In the genomic region with DNA sequence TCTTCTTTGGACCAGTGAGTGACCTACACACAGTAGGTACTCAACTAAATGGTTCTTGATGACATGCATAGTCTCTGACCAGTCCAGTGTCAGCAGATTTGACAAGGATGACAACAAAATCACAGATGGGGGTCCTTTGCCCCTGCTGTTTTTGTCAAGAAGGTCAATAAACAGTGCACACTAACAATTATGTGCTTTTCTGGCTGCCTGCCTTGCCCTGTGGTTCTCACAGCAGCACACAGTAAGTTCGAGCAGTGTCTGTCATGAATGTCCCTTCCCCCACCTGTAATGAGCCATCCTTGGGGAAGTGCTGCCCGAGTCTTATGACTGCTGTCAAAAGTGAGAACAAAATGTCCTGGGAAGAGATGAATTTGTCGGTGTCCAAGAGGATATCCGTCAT, we compare ENCODE assay signal across 22 mouse cellular contexts.
DNase-seq lines count a peak whose midpoint lies in the region; ATAC-seq and TF ChIP-seq lines count a peak whose summit lies in the region.
"Had no signal": no experiment of that assay in that cellular context is flagged by ENCODE, and none has a peak within 500 bp of the region (broad histone marks: within the 10 kb centered on the region; RNA-seq: fewer than 3 reads in every experiment).

No protein-coding gene starts in this region.

- H3K4me1 ChIP-seq in kidney, postnatal 0 days (replicated peaks; ENCODE audit: insufficient read depth, low read length) = no peaks in the 10 kb centered on the region
- no peaks in the 10 kb centered on the region for H3K4me1 ChIP-seq in midbrain, postnatal 0 days (ENCODE audit: insufficient read depth, low read length)
- H3K4me1 ChIP-seq in midbrain, embryonic 16.5 days (ENCODE audit: control insufficient read depth, insufficient read depth, low read length) = no peaks in the 10 kb centered on the region
- H3K4me1 ChIP-seq: heart, embryonic 12.5 days; heart, embryonic 15.5 days had no signal

- no peak for TF ChIP-seq CTCF in kidney, postnatal 0 days (IDR thresholded peaks at IDR 0.05; ENCODE audit: low read depth)
- no peak for TF ChIP-seq CTCF in midbrain, postnatal 0 days (IDR thresholded peaks at IDR 0.05)

- no peaks in the 10 kb centered on the region for H3K9me3 ChIP-seq in kidney, postnatal 0 days (replicated peaks; ENCODE audit: low read length)
- no peaks in the 10 kb centered on the region for H3K9me3 ChIP-seq in midbrain, postnatal 0 days (ENCODE audit: low read length)
- no peaks in the 10 kb centered on the region for H3K9me3 ChIP-seq in midbrain, embryonic 16.5 days (replicated peaks; ENCODE audit: control insufficient read depth, low read length, poor library complexity, severe bottlenecking)
- H3K9me3 ChIP-seq: forebrain, embryonic 10.5 days; forebrain, embryonic 13.5 days; heart, embryonic 12.5 days; heart, embryonic 15.5 days had no signal

- H3K27ac ChIP-seq in kidney, postnatal 0 days = no peak overlapping the region
- no peak overlapping the region for H3K27ac ChIP-seq in midbrain, postnatal 0 days (ENCODE audit: low read depth, low read length)
- H3K27ac ChIP-seq in midbrain, embryonic 16.5 days (ENCODE audit: low read length) = no peak overlapping the region
- H3K27ac ChIP-seq: forebrain, embryonic 10.5 days; forebrain, embryonic 13.5 days; heart, embryonic 15.5 days; hindbrain, embryonic 14.5 days had no signal

- H3K36me3 ChIP-seq in kidney, postnatal 0 days (ENCODE audit: insufficient read depth, low read length) = no peaks in the 10 kb centered on the region
- H3K36me3 ChIP-seq in midbrain, postnatal 0 days (ENCODE audit: insufficient read depth, low read length) = no peaks in the 10 kb centered on the region
- no peaks in the 10 kb centered on the region for H3K36me3 ChIP-seq in midbrain, embryonic 16.5 days (ENCODE audit: control insufficient read depth, insufficient read depth, low read length)
- H3K36me3 ChIP-seq: forebrain, embryonic 10.5 days; G1E; heart, embryonic 12.5 days; heart, embryonic 15.5 days had no signal

- WGBS in kidney, postnatal 0 days = 27% methylated on average over 4 of the region's 4 CpGs
- WGBS in midbrain, postnatal 0 days = 51% methylated on average over 4 of the region's 4 CpGs
- 52% methylated on average over 4 of the region's 4 CpGs for WGBS in midbrain, embryonic 16.5 days

- H3K27me3 ChIP-seq in kidney, postnatal 0 days (ENCODE audit: insufficient read depth, low read length) = no peaks in the 10 kb centered on the region
- H3K27me3 ChIP-seq in midbrain, postnatal 0 days (ENCODE audit: insufficient read depth, low read length) = no peaks in the 10 kb centered on the region
- no peaks in the 10 kb centered on the region for H3K27me3 ChIP-seq in midbrain, embryonic 16.5 days (ENCODE audit: control insufficient read depth, insufficient read depth, low read depth, low read length)
- H3K27me3 ChIP-seq: heart, embryonic 12.5 days; heart, embryonic 15.5 days had no signal

- DNase-seq in cerebellum, postnatal 14 days = peak; percentile 28 to 37
- DNase-seq in cerebellum, adult 11 months = no peak
- peak; percentile 16 for DNase-seq in kidney, postnatal 0 days (ENCODE audit: low spot score)
- no peak for DNase-seq in kidney, postnatal 36 days
- peak; percentile 14 for DNase-seq in midbrain, postnatal 0 days (ENCODE audit: low spot score)
- DNase-seq: adrenal gland, postnatal 10 days; B cell, adult 2 months; cerebellum, adult 18-20 months; cerebellum, adult 9-10 months; gastrocnemius, postnatal 25 days; heart, adult 18-20 months; heart, postnatal 10 days; heart, postnatal 36 days had no signal

- no peak overlapping the region for H3K4me3 ChIP-seq in kidney, postnatal 0 days (replicated peaks; ENCODE audit: low read depth, low read length)
- no peak overlapping the region for H3K4me3 ChIP-seq in midbrain, postnatal 0 days (ENCODE audit: low read depth, low read length)
- H3K4me3 ChIP-seq in midbrain, embryonic 16.5 days (ENCODE audit: low read depth, low read length) = no peak overlapping the region
- H3K4me3 ChIP-seq: forebrain, embryonic 10.5 days; forebrain, embryonic 13.5 days; heart, embryonic 12.5 days; heart, embryonic 15.5 days had no signal

- no peak overlapping the region for H3K9ac ChIP-seq in kidney, postnatal 0 days (ENCODE audit: low read depth, low read length)
- no peak overlapping the region for H3K9ac ChIP-seq in midbrain, postnatal 0 days (replicated peaks; ENCODE audit: low read length, poor library complexity, severe bottlenecking)
- no peak overlapping the region for H3K9ac ChIP-seq in midbrain, embryonic 16.5 days (ENCODE audit: low read depth, low read length)
- H3K9ac ChIP-seq: forebrain, embryonic 13.5 days; heart, embryonic 12.5 days; heart, embryonic 15.5 days; hindbrain, embryonic 14.5 days had no signal

- no peak overlapping the region for H3K4me2 ChIP-seq in kidney, postnatal 0 days (ENCODE audit: low read length)
- H3K4me2 ChIP-seq in midbrain, postnatal 0 days (ENCODE audit: low read depth, low read length, poor library complexity, severe bottlenecking) = no peak overlapping the region
- H3K4me2 ChIP-seq in midbrain, embryonic 16.5 days (ENCODE audit: low read length) = no peak overlapping the region
- H3K4me2 ChIP-seq: forebrain, embryonic 13.5 days; heart, embryonic 12.5 days; heart, embryonic 15.5 days; hindbrain, embryonic 14.5 days had no signal

- no peak for ATAC-seq in kidney, postnatal 0 days (replicated peaks; ENCODE audit: low FRiP score, low read depth)
- ATAC-seq in midbrain, postnatal 0 days (ENCODE audit: low FRiP score) = no peak
- ATAC-seq in midbrain, embryonic 16.5 days = no peak
- ATAC-seq: forebrain, embryonic 13.5 days; intestine, postnatal 0 days; Patski had no signal

Comparison
In these comparisons a context has a peak if more than half of its experiments do, and no peak if none do; other contexts are left out.
1. DNase-seq: peak in cerebellum, postnatal 14 days (2 of 2), kidney, postnatal 0 days (single experiment) and midbrain, postnatal 0 days (single experiment); none in cerebellum, adult 11 months (single experiment) and kidney, postnatal 36 days (0 of 2).